Mouse (Mus musculus): ENCODE measurements around the gene Ogfod2.
A peak's percentile ranks its signal among the peaks of the same experiment; 100 is the strongest.

Ogfod2 gene

DNA sequence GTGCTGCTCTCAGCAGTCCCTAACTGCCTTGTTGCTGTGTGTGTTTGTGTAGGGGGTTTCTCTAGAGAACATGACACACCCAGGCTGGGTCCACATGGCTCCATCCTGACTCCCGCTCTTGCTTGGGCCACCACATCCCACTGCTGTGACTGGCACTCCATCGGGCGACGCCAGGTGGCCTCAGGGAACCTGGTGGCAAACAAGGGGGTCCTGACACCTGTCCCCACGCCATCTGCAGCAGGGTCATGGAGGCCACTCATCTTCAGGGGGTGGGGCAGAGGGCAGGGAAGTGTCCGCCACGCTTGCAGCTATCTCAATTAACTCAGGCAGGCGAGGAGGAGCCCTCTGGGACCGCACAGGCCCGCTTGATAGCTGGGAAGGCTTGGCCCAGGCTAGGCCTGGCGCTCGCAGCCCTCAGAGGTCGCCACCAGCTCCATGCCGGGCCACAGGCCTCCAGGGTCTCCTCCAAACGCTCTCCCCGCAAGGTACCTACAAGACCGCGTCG is 17.0 kb upstream of the Ogfod2 start:
- DNase-seq (ENCODE audit: low spot score in 2 of 2) = peak; percentile 50 to 66

GRCm38 (mm10) chr5:124095596-124096232 is 16.4 kb upstream of the Ogfod2 start, which contains the start of gene Abcb9:
TSS of gene Abcb9 (minus strand) at chr5:124095798.
- peak; percentile 98 to 99 for DNase-seq (ENCODE audit: low spot score in 2 of 2)

DNA sequence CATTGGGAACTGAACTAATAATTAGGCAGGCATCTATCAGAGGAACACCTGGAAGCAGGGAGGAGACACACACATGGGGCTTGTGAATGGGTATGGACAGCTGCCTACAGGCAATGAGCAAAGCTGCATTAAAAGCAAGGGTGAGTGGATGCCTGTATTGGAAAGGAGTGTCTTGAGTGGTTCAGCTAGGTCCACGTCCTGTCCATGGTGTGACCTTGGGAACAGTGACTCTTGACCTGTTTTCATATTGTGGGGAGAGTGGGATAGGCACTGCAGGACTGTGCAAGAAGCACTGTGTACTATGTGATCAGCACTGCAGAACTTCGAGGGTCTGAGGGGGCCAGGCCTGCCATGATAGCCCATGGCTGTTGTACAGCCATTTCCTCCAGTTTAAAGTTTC is 13.2 kb upstream of the Ogfod2 start:
- DNase-seq (ENCODE audit: low spot score in 2 of 2) = no peak

DNA sequence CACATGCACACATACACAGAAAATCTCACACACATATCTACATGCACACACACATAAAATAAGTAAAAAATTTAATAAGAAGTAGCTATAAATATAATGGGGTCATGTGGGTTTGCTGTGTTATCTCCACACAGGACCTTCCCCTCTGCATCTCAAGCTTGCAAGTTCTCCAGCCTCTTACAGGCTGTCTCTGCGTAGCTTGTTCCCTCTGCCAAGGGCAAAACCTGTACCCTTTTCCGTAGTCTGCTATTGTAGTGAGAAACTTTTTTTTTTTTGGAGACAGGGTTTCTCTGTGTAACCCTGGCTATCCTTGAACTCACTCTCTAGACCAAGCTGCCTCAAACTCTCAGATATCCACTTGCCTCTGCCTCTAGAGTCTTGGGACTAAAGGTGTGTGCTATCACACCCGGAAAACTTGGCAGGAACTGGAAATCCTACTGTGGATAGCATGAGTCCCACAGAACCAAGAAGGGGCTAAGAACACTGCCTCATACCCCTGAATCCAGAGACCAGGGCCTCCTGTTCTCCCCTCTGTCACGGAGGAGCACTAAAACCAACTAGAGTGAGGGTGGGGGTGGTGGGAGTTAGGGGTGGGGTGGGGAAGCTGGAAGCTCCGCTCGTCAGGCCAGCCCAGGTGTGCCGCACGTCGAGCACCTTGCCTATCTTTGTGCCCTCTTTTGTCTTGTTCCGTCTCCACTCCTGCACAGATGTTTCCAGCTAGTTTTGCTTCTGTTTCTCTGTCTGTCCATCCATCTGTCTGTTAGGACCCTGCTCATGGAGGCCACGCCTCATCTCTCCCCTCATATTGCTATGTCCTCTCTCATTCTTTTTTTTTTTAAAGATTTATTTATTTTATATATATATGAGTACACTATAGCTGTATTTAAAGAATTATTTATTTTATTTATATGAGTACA is 11.7 kb upstream of the Ogfod2 start:
- no peak for DNase-seq (ENCODE audit: low spot score in 2 of 2)

GRCm38 (mm10) chr5:124102326-124102725 is 9.8 kb upstream of the Ogfod2 start:
- no peak for DNase-seq (ENCODE audit: low spot score in 2 of 2)

GRCm38 (mm10) chr5:124103020-124103419 is 9.1 kb upstream of the Ogfod2 start:
- DNase-seq (ENCODE audit: low spot score in 2 of 2) = no peak

DNA sequence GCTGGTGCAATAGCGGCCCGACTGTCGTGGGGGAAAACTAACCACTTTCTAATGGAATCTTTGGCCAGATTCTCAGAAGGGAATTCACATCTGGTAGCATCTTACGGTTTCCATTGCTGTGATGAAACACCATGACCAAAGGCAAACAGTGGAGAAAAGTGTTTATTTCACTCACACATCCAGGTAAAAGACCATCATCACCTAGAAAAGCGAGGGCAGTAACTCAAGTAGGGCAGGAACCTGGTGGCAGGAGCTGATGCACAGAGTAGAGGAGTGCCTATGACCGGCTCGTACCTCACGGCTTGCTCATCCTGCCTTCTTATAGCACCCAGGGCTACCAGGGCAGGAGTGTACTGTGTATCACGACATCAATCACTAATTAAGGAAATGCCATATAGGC is 8.5 kb upstream of the Ogfod2 start:
- no peak for DNase-seq (ENCODE audit: low spot score in 2 of 2)

- peak in 1 of 2 experiments; percentile 44 for DNase-seq (ENCODE audit: low spot score in 2 of 2)
Measured at GRCm38 (mm10) chr5:124111077-124111741, 888 bp upstream of the Ogfod2 start.

GRCm38 (mm10) chr5:124112531-124112930 is 434 bp downstream of the Ogfod2 start:
- peak in 1 of 2 experiments; percentile 19 for DNase-seq (ENCODE audit: low spot score in 2 of 2)

GRCm38 (mm10) chr5:124113030-124113429 is 933 bp downstream of the Ogfod2 start:
- peak; percentile 58 to 59 for DNase-seq (ENCODE audit: low spot score in 2 of 2)

DNA sequence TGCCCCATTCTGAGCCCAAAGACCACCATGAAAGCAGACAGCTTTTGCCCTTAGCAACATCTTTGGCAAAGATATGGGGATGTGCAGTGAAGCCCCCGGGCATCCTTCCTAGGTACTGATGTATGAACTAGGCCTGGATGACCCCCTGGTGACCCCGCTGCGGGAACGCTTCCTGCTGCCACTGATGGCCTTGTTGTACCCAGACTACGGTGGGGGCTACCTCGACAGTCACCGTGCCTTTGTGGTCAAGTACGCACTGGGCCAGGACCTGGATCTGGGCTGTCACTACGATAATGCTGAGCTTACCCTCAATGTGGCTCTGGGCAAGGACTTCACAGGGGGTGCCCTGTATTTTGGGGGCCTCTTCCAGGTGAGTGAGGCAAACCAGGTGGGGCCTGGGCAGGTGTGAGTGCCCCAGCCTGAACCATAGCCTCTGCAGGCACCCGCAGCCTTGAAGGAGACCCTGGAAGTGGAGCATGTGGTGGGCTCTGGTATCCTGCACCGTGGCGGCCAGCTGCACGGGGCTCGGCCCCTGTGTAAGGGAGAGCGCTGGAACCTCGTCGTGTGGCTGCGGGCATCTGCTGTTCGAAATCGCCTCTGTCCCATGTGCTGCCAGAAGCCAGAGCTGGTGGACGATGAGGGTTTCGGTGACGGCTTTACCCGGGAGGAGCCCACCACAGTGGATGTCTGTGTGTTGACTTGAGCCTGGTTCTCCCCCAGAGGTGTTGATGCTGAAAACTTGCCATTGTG is 2.4 kb downstream of the Ogfod2 start:
- DNase-seq (ENCODE audit: low spot score in 2 of 2) = no peak

DNA sequence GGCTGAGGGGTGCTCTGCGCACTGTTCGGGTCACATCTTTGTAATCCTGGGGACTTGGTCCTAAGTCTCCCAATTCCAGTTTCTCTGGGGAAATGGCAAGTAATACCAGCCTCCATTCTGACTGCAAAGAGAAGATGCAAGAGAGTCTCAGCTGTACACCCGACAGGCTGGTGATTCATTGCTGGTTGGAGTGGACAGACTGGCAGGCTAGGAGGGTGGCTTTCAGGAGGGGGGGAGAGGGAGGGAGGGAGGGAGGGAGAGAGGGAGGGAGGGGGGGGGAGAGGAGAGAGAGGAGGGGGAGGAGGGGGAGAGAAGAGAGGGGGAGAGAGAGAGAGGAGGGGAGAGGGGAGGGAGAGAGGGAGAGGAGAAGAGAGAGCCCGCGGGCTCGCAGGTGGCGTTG is 3.4 kb downstream of the Ogfod2 start:
- no peak for DNase-seq (ENCODE audit: low spot score in 2 of 2)

- DNase-seq (ENCODE audit: low spot score in 2 of 2) = peak; percentile 61 to 69
Measured at GRCm38 (mm10) chr5:124115990-124116845, 4.1 kb downstream of the Ogfod2 start, which contains the start of gene Arl6ip4. TSS of gene Arl6ip4 (plus strand) at chr5:124116089.

DNA sequence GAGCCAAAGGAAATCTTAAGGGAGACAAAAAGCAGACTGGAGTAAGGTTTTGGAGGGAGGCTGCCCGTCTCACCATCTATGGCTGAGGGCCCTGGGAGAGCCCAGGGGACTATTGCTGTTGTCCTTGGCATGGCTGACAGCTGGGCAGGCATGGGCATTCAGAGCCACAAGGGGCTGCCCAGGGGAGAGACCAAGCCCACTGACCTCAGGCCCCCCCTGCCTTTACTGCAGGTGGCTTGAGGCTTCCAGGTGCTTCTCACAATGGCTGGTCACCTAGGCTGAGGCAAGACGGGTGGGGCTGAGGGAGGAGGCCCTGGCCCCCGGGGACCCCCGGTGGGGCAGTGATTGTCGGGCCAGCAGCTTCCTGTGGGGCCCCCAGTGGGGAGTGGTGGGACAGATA is 7.1 kb downstream of the Ogfod2 start:
- no peak for DNase-seq (ENCODE audit: low spot score in 2 of 2)

- no peak for DNase-seq (ENCODE audit: low spot score in 2 of 2)
Measured at GRCm38 (mm10) chr5:124122357-124122756, 10.3 kb downstream of the Ogfod2 start.

- DNase-seq (ENCODE audit: low spot score in 2 of 2) = no peak
Measured at GRCm38 (mm10) chr5:124125093-124125492, 13.0 kb downstream of the Ogfod2 start.

DNA sequence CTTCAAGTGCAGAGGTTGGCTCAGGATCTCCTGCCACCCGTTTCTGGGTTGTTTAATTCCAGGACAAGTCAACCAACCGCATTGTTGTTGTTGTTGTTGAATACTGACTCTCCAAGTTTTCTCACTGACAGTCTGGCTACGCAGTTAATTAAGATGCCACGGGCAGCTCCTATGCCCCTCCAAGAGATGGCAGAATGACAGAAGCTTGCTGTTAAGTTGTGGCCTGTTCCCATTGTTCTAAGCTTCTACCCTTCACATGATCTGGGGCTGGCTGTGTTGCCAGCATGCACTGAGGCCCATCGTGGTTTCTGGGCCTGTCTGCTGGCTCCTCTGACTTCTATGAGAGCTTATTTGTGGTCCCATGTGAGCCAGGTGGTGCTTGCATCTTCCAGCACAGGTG is 22.2 kb downstream of the Ogfod2 start:
- DNase-seq (ENCODE audit: low spot score in 2 of 2) = no peak

GRCm38 (mm10) chr5:124138066-124138465 is 26.0 kb downstream of the Ogfod2 start:
- no peak for DNase-seq (ENCODE audit: low spot score in 2 of 2)

- no peak for DNase-seq (ENCODE audit: low spot score in 2 of 2)
Measured at GRCm38 (mm10) chr5:124149028-124149427, 36.9 kb downstream of the Ogfod2 start.

- DNase-seq (ENCODE audit: low spot score in 2 of 2) = no peak
Measured at GRCm38 (mm10) chr5:124150895-124151294, 38.8 kb downstream of the Ogfod2 start.

Data from spleen, postnatal 36 days (tissue).